Mouse (Mus musculus): ENCODE data around the gene Ano10. TPM values are rescaled to one million over a fixed set of nuclear protein-coding genes. Genes with fewer than 3 reads are reported as not detected.

The Ano10 gene
- polyA plus RNA-seq, 1 experiment from 2014 or later, result 38.8 TPM

DNA sequence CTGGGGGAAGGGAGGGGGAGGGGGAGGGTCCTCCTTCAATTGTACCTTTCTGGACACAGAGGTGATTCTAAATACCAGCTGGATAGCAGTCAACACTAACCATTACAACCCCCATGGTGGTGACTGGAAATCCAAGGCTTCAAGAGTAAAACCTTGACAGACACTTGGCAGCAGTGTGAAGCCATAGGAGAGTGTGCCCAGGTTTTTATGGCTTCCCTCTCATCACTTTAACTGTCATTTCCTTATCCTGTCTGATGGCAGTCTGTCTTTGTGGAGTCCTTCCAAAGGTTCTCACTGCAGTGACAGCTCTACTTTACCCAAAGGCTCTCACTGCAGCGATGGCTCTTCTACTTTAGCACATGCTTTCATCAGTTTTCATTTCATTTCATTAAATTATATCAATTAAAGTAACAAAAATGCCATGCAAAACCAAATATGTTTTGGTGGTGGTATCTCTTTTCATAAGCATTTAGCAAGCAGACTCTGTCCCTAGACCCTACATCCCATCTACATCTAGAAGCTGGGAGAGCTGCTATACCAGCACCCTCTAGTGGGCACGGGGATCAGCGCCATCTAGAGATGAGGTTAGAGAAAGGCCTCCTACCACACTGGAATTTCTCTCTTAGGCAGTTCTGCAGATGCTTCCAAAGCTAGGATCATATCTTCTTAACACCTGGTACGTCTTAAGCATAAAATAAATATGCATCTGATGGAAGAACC lies 50.0 kb downstream of the Ano10 start:
- H3K4me3 ChIP-seq (replicated peaks), result no peak overlapping the region
- H3K4me2 ChIP-seq (replicated peaks), result no peak overlapping the region
- peaks cover 13% of the 10 kb centered on the region; the same call in 1 of the 2 replicates for H3K4me1 ChIP-seq
- H3K9me3 ChIP-seq (replicated peaks), result no peaks in the 10 kb centered on the region
- ATAC-seq (ENCODE audit: insufficient number of reproducible peaks, low FRiP score, low TSS enrichment, low read depth), result no peak
- H3K27ac ChIP-seq (replicated peaks), result no peak overlapping the region
- peaks cover 5% of the 10 kb centered on the region; the same call in 1 of the 2 replicates for H3K36me3 ChIP-seq
- 30% methylated on average over 4 of the region's 4 CpGs for WGBS
- no peaks in the 10 kb centered on the region for H3K27me3 ChIP-seq
- no peak overlapping the region for H3K9ac ChIP-seq

DNA sequence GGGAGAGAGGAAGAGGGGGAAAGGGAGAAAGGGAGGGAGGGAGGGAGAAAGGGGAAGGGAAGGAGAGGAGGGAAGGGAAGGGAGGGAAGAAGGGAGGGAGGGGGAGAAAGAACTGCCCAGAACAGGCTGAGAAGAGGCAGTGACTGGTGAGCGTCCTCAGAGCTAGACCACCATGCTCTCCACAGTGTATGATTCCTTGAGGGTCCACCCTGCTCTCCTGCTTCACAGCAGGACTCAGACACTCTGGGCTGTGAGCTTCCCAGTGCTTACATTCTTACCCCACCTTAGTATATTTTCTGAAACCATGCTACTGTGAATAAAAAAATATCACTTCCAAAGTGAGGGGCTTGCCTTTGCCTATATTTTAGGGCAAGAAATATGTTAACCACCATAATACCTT lies 50.9 kb downstream of the Ano10 start:
- Histone ChIP-seq H3K4me3 (replicated peaks) (no peak overlapping the region), H3K27me3 (no peaks in the 10 kb centered on the region), H3K4me2 (replicated peaks) (no peak overlapping the region), H3K36me3 (peaks cover 5% of the 10 kb centered on the region; the same call in 1 of the 2 replicates), H3K4me1 (peaks cover 13% of the 10 kb centered on the region; the same call in 1 of the 2 replicates), H3K9ac (no peak overlapping the region), H3K27ac (replicated peaks) (no peak overlapping the region), H3K9me3 (replicated peaks) (no peaks in the 10 kb centered on the region)
- WGBS, result 59% methylated on average over 1 of the region's 1 CpGs
- no peak for ATAC-seq (ENCODE audit: insufficient number of reproducible peaks, low FRiP score, low TSS enrichment, low read depth)

- H3K9ac ChIP-seq, result no peak overlapping the region
- H3K4me1 ChIP-seq, result peaks cover 9% of the 10 kb centered on the region; the same call in 1 of the 2 replicates
- peaks cover 5% of the 10 kb centered on the region; the same call in 1 of the 2 replicates for H3K36me3 ChIP-seq
- H3K27ac ChIP-seq (replicated peaks), result no peak overlapping the region
- no peaks in the 10 kb centered on the region for H3K27me3 ChIP-seq
- peak; percentile 34; the same call in 1 of the 2 replicates for ATAC-seq (ENCODE audit: insufficient number of reproducible peaks, low FRiP score, low TSS enrichment, low read depth)
- whole genome bisulfite sequencing, result 10% methylated on average over 7 of the region's 7 CpGs
- no peaks in the 10 kb centered on the region for H3K9me3 ChIP-seq (replicated peaks)
- H3K4me2 ChIP-seq (replicated peaks), result no peak overlapping the region
- H3K4me3 ChIP-seq (replicated peaks), result no peak overlapping the region
These were observed 51.4 kb downstream of the Ano10 start for GRCm38 (mm10) chr9:122242856-122243255.

DNA sequence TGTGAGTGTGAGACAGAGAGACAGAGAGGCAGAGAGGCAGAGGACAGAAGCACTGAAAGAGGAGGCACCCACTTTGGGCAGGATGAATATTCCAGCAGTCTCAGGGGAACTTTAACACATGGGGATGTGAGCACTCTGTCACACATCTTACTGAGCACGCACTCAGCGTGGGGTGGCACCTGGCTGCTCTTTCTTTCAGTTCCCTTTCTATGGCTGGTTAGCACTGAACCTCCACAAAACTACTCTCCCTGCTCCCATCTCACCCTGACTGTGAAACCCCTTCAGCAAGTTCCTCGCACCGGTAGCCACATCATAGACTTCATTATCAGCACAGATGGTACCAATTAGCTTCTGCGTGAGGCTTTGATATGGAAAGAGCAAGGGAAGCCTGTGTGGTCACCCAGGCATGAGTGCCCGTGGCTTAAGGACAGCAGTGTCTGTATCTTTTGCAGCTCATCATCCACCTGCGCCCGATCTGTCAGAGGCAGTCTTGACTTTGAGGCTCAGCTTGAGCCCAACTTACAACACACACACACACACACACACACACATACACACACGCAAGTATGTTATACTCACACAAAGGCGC lies 52.3 kb downstream of the Ano10 start:
- H3K36me3 ChIP-seq, result peaks cover 5% of the 10 kb centered on the region; the same call in 1 of the 2 replicates
- no peak overlapping the region for H3K4me3 ChIP-seq (replicated peaks)
- no peak overlapping the region for H3K9ac ChIP-seq
- H3K9me3 ChIP-seq (replicated peaks), result no peaks in the 10 kb centered on the region
- no peak overlapping the region for H3K27ac ChIP-seq (replicated peaks)
- H3K4me1 ChIP-seq, result 0 out of 2 replicates have a peak, but pooled peaks cover 7% of the 10 kb centered on the region
- H3K27me3 ChIP-seq, result no peaks in the 10 kb centered on the region
- ATAC-seq (ENCODE audit: insufficient number of reproducible peaks, low FRiP score, low TSS enrichment, low read depth), result no peak
- no peak overlapping the region for H3K4me2 ChIP-seq (replicated peaks)
- WGBS, result 53% methylated on average over 10 of the region's 10 CpGs

GRCm38 (mm10) chr9:122240629-122241199 lies 53.5 kb downstream of the Ano10 start:
- H3K4me3 ChIP-seq (replicated peaks), result no peak overlapping the region
- no peaks in the 10 kb centered on the region for H3K9me3 ChIP-seq (replicated peaks)
- H3K27me3 ChIP-seq, result no peaks in the 10 kb centered on the region
- no peak overlapping the region for H3K4me2 ChIP-seq (replicated peaks)
- H3K27ac ChIP-seq (replicated peaks), result no peak overlapping the region
- H3K36me3 ChIP-seq, result 0 out of 2 replicates have a peak, but pooled peaks cover 2% of the 10 kb centered on the region
- 0 out of 2 replicates have a peak, but pooled peaks cover 7% of the 10 kb centered on the region for H3K4me1 ChIP-seq
- no peak overlapping the region for H3K9ac ChIP-seq
- WGBS, result 39% methylated on average over 8 of the region's 8 CpGs
- ATAC-seq (ENCODE audit: insufficient number of reproducible peaks, low FRiP score, low TSS enrichment, low read depth), result no peak

GRCm38 (mm10) chr9:122234741-122235140 lies 59.5 kb downstream of the Ano10 start:
- ATAC-seq (ENCODE audit: insufficient number of reproducible peaks, low FRiP score, low TSS enrichment, low read depth), result no peak

GRCm38 (mm10) chr9:122233972-122234345 lies 60.3 kb downstream of the Ano10 start:
- no peaks in the 10 kb centered on the region for H3K27me3 ChIP-seq
- no peaks in the 10 kb centered on the region for H3K4me1 ChIP-seq
- no peak overlapping the region for H3K9ac ChIP-seq
- no peaks in the 10 kb centered on the region for H3K36me3 ChIP-seq
- 77% methylated on average over 7 of the region's 7 CpGs for WGBS
- H3K4me3 ChIP-seq (replicated peaks), result no peak overlapping the region
- H3K9me3 ChIP-seq (replicated peaks), result no peaks in the 10 kb centered on the region
- H3K4me2 ChIP-seq (replicated peaks), result no peak overlapping the region
- H3K27ac ChIP-seq (replicated peaks), result no peak overlapping the region
- no peak for ATAC-seq (ENCODE audit: insufficient number of reproducible peaks, low FRiP score, low TSS enrichment, low read depth)

More at GRCm38 (mm10) chr9:122234741-122235140, 59.5 kb downstream of the Ano10 start:
- H3K9ac ChIP-seq, result no peak overlapping the region
- no peaks in the 10 kb centered on the region for H3K9me3 ChIP-seq (replicated peaks)
- H3K4me1 ChIP-seq, result no peaks in the 10 kb centered on the region
- H3K27ac ChIP-seq (replicated peaks), result no peak overlapping the region
- no peak overlapping the region for H3K4me2 ChIP-seq (replicated peaks)
- H3K36me3 ChIP-seq, result no peaks in the 10 kb centered on the region
- no peaks in the 10 kb centered on the region for H3K27me3 ChIP-seq
- 72% methylated on average over 3 of the region's 3 CpGs for WGBS
- no peak overlapping the region for H3K4me3 ChIP-seq (replicated peaks)

DNA sequence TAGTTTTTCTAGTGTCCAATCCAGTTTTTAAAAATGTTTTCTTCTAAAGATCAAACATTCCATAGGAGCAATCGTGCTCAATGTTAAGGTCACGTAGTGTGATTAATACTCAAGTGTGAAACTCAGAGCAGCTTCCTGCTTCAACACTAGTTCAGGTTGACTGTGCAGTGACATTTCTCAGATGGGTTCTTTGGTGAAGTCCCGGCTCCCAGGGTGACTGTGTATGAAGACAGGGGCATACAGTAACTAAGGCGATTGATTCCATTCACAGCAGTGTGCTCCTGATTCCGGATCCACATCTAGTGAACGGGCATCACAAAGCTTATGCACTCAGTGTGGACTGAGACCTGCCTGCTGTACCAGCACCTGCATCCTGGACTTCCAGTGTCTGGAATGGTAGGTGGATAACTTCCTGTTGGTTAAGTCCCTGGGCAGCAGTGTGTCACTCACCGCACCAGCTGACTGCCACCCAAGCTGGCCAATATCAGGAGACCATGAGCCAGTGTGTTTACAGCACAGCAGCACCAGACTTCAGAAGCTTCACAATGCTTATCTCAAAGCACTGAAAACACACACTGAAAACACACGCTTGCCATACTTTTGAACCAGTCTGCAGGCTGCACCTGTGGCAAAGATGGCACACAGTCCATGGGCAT lies 60.8 kb downstream of the Ano10 start:
- no peak for ATAC-seq (ENCODE audit: insufficient number of reproducible peaks, low FRiP score, low TSS enrichment, low read depth)
- 88% methylated on average over 8 of the region's 8 CpGs for WGBS
- no peaks in the 10 kb centered on the region for H3K9me3 ChIP-seq (replicated peaks)

DNA sequence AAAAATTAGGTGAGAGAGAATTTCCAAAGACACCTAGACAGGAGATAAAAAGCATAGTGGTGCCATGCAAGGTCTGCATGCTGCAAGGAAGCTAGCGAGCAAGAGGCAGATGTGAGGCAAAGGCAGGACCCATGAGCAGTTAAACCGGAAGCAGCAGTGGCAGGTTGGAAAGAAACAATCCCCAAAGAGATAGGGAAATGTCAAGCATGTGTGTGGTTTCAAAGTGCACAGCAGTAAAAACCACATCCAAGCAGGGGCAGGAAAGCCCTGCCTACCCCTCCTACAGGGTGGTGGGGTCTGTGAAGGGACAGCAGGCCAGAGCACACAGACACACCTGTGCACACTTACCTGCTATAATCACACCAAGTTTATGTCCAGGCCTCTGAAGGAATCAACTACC lies 61.3 kb downstream of the Ano10 start:
- no peak overlapping the region for H3K9ac ChIP-seq
- ATAC-seq (ENCODE audit: insufficient number of reproducible peaks, low FRiP score, low TSS enrichment, low read depth), result no peak
- H3K4me2 ChIP-seq (replicated peaks), result no peak overlapping the region
- no peaks in the 10 kb centered on the region for H3K9me3 ChIP-seq (replicated peaks)
- no peak overlapping the region for H3K27ac ChIP-seq (replicated peaks)
- no peaks in the 10 kb centered on the region for H3K4me1 ChIP-seq
- H3K36me3 ChIP-seq, result no peaks in the 10 kb centered on the region
- H3K27me3 ChIP-seq, result no peaks in the 10 kb centered on the region
- H3K4me3 ChIP-seq (replicated peaks), result no peak overlapping the region
- WGBS, result 65% methylated on average over 2 of the region's 2 CpGs

More for the DNA sequence above, 60.8 kb downstream of the Ano10 start:
- no peaks in the 10 kb centered on the region for H3K4me1 ChIP-seq
- no peak overlapping the region for H3K4me2 ChIP-seq (replicated peaks)
- H3K27ac ChIP-seq (replicated peaks), result no peak overlapping the region
- no peak overlapping the region for H3K4me3 ChIP-seq (replicated peaks)
- no peaks in the 10 kb centered on the region for H3K27me3 ChIP-seq
- no peaks in the 10 kb centered on the region for H3K36me3 ChIP-seq
- H3K9ac ChIP-seq, result no peak overlapping the region

DNA sequence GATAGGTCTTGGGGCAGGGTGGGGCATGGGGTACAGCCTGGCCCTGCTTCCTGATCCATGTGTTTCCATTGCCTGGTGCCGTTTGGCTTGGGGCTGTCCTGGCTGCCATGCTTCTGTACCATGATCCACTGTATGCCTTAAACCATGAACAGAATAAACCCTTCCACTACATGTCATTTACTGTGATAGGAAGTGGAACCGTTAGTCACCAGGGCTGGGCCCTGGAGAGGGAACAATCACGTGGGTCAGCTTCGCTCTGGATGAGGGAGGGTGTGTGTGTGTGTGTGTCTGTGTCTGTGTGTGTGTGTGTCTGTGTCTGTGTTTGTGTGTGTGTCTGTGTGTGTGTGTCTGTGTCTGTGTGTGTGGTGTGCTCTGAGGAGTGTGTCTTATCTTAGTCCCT lies 63.5 kb downstream of the Ano10 start:
- Histone ChIP-seq H3K4me2 (replicated peaks) (no peak overlapping the region), H3K27ac (replicated peaks) (no peak overlapping the region), H3K36me3 (no peaks in the 10 kb centered on the region), H3K27me3 (no peaks in the 10 kb centered on the region), H3K4me1 (0 out of 2 replicates have a peak, but pooled peaks cover 8% of the 10 kb centered on the region), H3K9me3 (replicated peaks) (no peaks in the 10 kb centered on the region), H3K9ac (no peak overlapping the region), H3K4me3 (replicated peaks) (no peak overlapping the region)
- ATAC-seq (ENCODE audit: insufficient number of reproducible peaks, low FRiP score, low TSS enrichment, low read depth), result no peak
- 73% methylated on average over 4 of the region's 4 CpGs for WGBS

DNA sequence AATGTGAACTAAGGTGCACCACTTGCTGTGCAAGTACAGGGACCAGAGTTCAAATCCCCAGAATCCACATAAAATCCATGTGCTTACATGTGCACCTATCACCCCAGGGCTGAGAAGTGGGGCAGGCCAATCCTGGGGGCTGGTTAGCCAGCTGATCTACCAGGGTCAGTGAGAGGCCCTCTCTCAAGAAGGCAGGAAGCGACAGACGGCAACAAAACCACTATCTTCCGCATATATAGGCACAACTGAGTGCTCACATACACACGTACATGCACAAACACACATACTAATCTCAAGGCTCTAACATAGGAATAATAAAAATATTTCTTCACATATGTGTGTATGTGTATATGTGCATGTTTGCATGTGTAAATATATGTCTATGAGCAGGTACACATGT lies 67.8 kb downstream of the Ano10 start:
- ATAC-seq (ENCODE audit: insufficient number of reproducible peaks, low FRiP score, low TSS enrichment, low read depth), result no peak
- Histone ChIP-seq H3K27ac (replicated peaks) (no peak overlapping the region), H3K9ac (no peak overlapping the region), H3K9me3 (replicated peaks) (no peaks in the 10 kb centered on the region), H3K4me1 (0 out of 2 replicates have a peak, but pooled peaks cover 8% of the 10 kb centered on the region), H3K27me3 (no peaks in the 10 kb centered on the region), H3K36me3 (no peaks in the 10 kb centered on the region), H3K4me3 (replicated peaks) (no peak overlapping the region), H3K4me2 (replicated peaks) (no peak overlapping the region)
- WGBS, result 91% methylated on average over 4 of the region's 4 CpGs
